Mouse (Mus musculus) forebrain, embryonic 11.5 days (tissue): ENCODE measurements around the gene Cd302. TPM values are rescaled to one million over a fixed set of nuclear protein-coding genes. Genes with fewer than 3 reads are reported as not detected.

Experiments
- ATAC-seq: fragments of 200-750 bp; cut with Nextera tagmentation; replicated peaks from 2 replicates; pipeline ENCODE4 v1.8.0; 2017; ENCODE audit warnings: moderate TSS enrichment; ENCODE audit not compliant: low FRiP score
- DNase-seq: peaks from one replicate; pipeline ENCODE4 v3.0.0-alpha.2; 2017; ENCODE audit warnings: low spot score
- H3K27ac ChIP-seq: fragments of 300-500 bp; sonication (generic); 2 replicates; pipeline ENCODE4 v1.5.1; 2014; ENCODE audit warnings: low read depth, low read length
- H3K27me3 ChIP-seq: fragments of 300-500 bp; sonication (generic); 2 replicates; pipeline ENCODE4 v1.6.1; 2014; ENCODE audit warnings: mild to moderate bottlenecking, low read length, mixed read lengths; ENCODE audit not compliant: control insufficient read depth, insufficient read depth
- H3K36me3 ChIP-seq: fragments of 300-500 bp; sonication (generic); 2 replicates; pipeline ENCODE4 v1.6.1; 2014; ENCODE audit warnings: mild to moderate bottlenecking, low read length, moderate library complexity, mixed read lengths; ENCODE audit not compliant: control insufficient read depth, insufficient read depth
- H3K4me1 ChIP-seq: fragments of 300-500 bp; sonication (generic); replicated peaks from 2 replicates; pipeline ENCODE4 v1.6.1; 2014; ENCODE audit warnings: low read length, mixed read lengths; ENCODE audit not compliant: control insufficient read depth, insufficient read depth
- H3K4me2 ChIP-seq: fragments of 300-500 bp; sonication (generic); 2 replicates; pipeline ENCODE4 v1.6.1; 2014; ENCODE audit warnings: low read depth, mild to moderate bottlenecking, low read length, moderate library complexity, mixed read lengths; ENCODE audit not compliant: severe bottlenecking
- H3K4me3 ChIP-seq: fragments of 300-500 bp; sonication (generic); 2 replicates; pipeline ENCODE4 v1.5.1; 2014; ENCODE audit warnings: low read depth, low read length
- H3K9ac ChIP-seq: fragments of 300-500 bp; sonication (generic); 2 replicates; pipeline ENCODE4 v1.6.1; 2014; ENCODE audit warnings: low read length
- H3K9me3 ChIP-seq: fragments of 300-500 bp; sonication (generic); 2 replicates; pipeline ENCODE4 v1.6.1; 2016; ENCODE audit warnings: low read length, mixed read lengths; ENCODE audit not compliant: control insufficient read depth
- WGBS: fragments of 180-500 bp; shearing (Covaris S2); extraction: QIAGEN DNeasy Blood & Tissue Kit; methylation state at CpG from one replicate; pipeline ENCODE4 v1.1.7; 2014; 5-methylcytosine and 5-hydroxymethylcytosine counted together
- polyA plus RNA-seq: library from polyadenylated mRNA; unstranded; fragments of >200 nt; fragmentation: Nextera tagmentation; extraction: Ambion mirVana; gene quantifications from 2 replicates; pipeline ENCODE4 v1.2.1, GENCODE M21; 2014

Cd302 gene
- 10.7 and 11.4 TPM in 2 replicates for polyA plus RNA-seq

GRCm38 (mm10) chr2:60284467-60284821 is at the start of gene Cd302:
Cd302 (minus strand) TSS chr2:60284488.
- Histone ChIP-seq H3K36me3 (no peaks in the 10 kb centered on the region), H3K27ac (no peak within 1 kb of the TSS), H3K4me2 (peak within 1 kb of the TSS; percentile 63), H3K9me3 (no peaks in the 10 kb centered on the region), H3K27me3 (peaks cover 12% of the 10 kb centered on the region; the same call in 1 of the 2 replicates), H3K4me1 (peaks cover 4% of the 10 kb centered on the region; the same call in 1 of the 2 replicates), H3K9ac (peak within 1 kb of the TSS; percentile 39), H3K4me3 (peak within 1 kb of the TSS; percentile 31)
- WGBS, result 73% methylated on average over 4 of the region's 4 CpGs
- ATAC-seq (no peak), DNase-seq (no peak)

DNA sequence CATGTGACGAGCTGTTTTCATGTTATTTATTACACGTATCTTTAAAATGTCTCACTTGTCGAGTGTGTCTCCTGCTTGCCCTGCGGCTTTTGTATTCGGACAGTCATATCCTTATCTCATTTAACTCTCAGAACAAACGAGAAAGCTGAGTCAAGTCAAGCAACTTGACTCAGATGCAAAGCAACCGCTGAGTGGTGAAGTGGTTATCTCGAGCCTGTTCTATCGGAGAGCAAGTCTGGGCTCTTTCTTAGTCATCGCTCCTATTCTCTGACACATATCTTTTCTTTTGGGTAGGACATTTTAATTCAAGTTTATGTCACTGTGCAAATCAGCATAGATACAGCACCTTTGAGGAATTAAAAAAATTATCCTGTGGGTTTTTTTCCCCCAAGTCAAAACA is 44.4 kb upstream of the Cd302 start:
- ATAC-seq (no peak), DNase-seq (no peak)
- no peak overlapping the region for H3K9ac ChIP-seq
- H3K36me3 ChIP-seq, result no peaks in the 10 kb centered on the region
- H3K4me2 ChIP-seq, result no peak overlapping the region
- H3K4me1 ChIP-seq, result no peaks in the 10 kb centered on the region
- H3K27me3 ChIP-seq, result no peaks in the 10 kb centered on the region
- H3K27ac ChIP-seq, result no peak overlapping the region
- 94% methylated on average over 10 of the region's 10 CpGs for WGBS
- H3K4me3 ChIP-seq, result no peak overlapping the region
- H3K9me3 ChIP-seq, result no peaks in the 10 kb centered on the region

GRCm38 (mm10) chr2:60327581-60327980 is 43.3 kb upstream of the Cd302 start:
- Histone ChIP-seq H3K27me3 (no peaks in the 10 kb centered on the region), H3K9ac (no peak overlapping the region), H3K4me2 (no peak overlapping the region), H3K27ac (no peak overlapping the region), H3K4me3 (no peak overlapping the region), H3K9me3 (no peaks in the 10 kb centered on the region), H3K36me3 (no peaks in the 10 kb centered on the region), H3K4me1 (no peaks in the 10 kb centered on the region)
- 94% methylated on average over 11 of the region's 11 CpGs for WGBS
- ATAC-seq, result no peak
- DNase-seq, result no peak

- 89% methylated on average over 7 of the region's 7 CpGs for WGBS
These were observed 42.7 kb upstream of the Cd302 start for GRCm38 (mm10) chr2:60326948-60327347.

GRCm38 (mm10) chr2:60323411-60323810 is 39.1 kb upstream of the Cd302 start:
- no peaks in the 10 kb centered on the region for H3K27me3 ChIP-seq
- no peaks in the 10 kb centered on the region for H3K9me3 ChIP-seq
- no peak overlapping the region for H3K27ac ChIP-seq
- WGBS, result 83% methylated on average over 5 of the region's 5 CpGs
- no peak overlapping the region for H3K9ac ChIP-seq
- H3K4me2 ChIP-seq, result no peak overlapping the region
- no peaks in the 10 kb centered on the region for H3K36me3 ChIP-seq
- no peak overlapping the region for H3K4me3 ChIP-seq
- DNase-seq (no peak), ATAC-seq (no peak)
- H3K4me1 ChIP-seq, result no peaks in the 10 kb centered on the region

More at GRCm38 (mm10) chr2:60326948-60327347, 42.7 kb upstream of the Cd302 start:
- H3K9me3 ChIP-seq, result no peaks in the 10 kb centered on the region
- no peaks in the 10 kb centered on the region for H3K4me1 ChIP-seq
- no peak overlapping the region for H3K9ac ChIP-seq
- no peaks in the 10 kb centered on the region for H3K27me3 ChIP-seq
- no peak overlapping the region for H3K4me3 ChIP-seq
- DNase-seq (no peak), ATAC-seq (no peak)
- H3K27ac ChIP-seq, result no peak overlapping the region
- no peak overlapping the region for H3K4me2 ChIP-seq
- no peaks in the 10 kb centered on the region for H3K36me3 ChIP-seq

DNA sequence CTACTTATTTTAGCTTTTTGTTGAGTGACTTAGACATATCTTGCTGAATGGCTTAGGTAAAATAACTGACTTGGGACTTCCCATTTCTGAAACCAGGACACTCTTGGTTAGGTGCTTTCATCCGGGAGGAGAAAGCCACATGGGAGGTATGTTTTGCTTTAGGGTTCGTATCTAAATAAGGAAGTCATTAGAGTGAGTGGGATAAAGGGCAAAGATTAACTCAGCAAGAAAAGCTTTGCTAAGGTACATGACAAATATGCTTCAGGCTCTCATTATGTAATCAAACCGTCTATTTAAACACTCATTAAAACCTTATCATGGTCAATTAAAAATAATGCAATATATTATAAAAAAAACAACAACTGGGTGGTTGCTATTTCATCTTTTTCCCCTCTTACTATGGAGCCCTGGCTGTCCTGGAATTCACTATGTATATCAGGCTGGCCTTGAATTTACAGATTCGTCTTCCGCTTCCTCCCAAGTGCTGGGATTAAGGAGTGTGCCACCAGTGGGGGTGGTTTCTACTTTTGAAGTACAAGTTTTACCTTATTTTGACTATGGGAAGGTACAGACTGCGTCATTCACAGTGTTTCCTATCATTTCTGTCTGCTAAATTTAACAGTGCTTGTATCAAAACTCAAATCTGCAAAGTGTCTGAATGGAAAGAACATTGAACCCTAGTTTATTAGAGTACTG is 37.9 kb upstream of the Cd302 start:
- Histone ChIP-seq H3K27me3 (no peaks in the 10 kb centered on the region), H3K9ac (no peak overlapping the region), H3K36me3 (no peaks in the 10 kb centered on the region), H3K4me1 (no peaks in the 10 kb centered on the region), H3K9me3 (no peaks in the 10 kb centered on the region), H3K27ac (no peak overlapping the region), H3K4me3 (no peak overlapping the region), H3K4me2 (no peak overlapping the region)
- no peak for DNase-seq
- no peak for ATAC-seq
- WGBS, result 73% methylated on average over 6 of the region's 6 CpGs

- Histone ChIP-seq H3K4me2 (no peak overlapping the region), H3K27ac (no peak overlapping the region), H3K9me3 (no peaks in the 10 kb centered on the region), H3K9ac (no peak overlapping the region), H3K27me3 (no peaks in the 10 kb centered on the region), H3K4me3 (no peak overlapping the region), H3K4me1 (no peaks in the 10 kb centered on the region), H3K36me3 (no peaks in the 10 kb centered on the region)
- 95% methylated on average over 4 of the region's 4 CpGs for WGBS
- ATAC-seq (no peak), DNase-seq (no peak)
These were observed 19.5 kb upstream of the Cd302 start for GRCm38 (mm10) chr2:60303796-60304195.

GRCm38 (mm10) chr2:60299323-60299722 is 15.0 kb upstream of the Cd302 start:
- no peak overlapping the region for H3K4me2 ChIP-seq
- DNase-seq (no peak), ATAC-seq (no peak)
- H3K4me1 ChIP-seq, result no peaks in the 10 kb centered on the region
- no peaks in the 10 kb centered on the region for H3K9me3 ChIP-seq
- WGBS, result 94% methylated on average over 2 of the region's 2 CpGs
- no peaks in the 10 kb centered on the region for H3K36me3 ChIP-seq
- H3K4me3 ChIP-seq, result no peak overlapping the region
- H3K27me3 ChIP-seq, result no peaks in the 10 kb centered on the region
- H3K9ac ChIP-seq, result no peak overlapping the region
- no peak overlapping the region for H3K27ac ChIP-seq

GRCm38 (mm10) chr2:60298266-60298665 is 14.0 kb upstream of the Cd302 start:
- no peaks in the 10 kb centered on the region for H3K36me3 ChIP-seq
- H3K9ac ChIP-seq, result no peak overlapping the region
- no peak overlapping the region for H3K4me2 ChIP-seq
- DNase-seq (no peak), ATAC-seq (no peak)
- no peak overlapping the region for H3K27ac ChIP-seq
- 76% methylated on average over 3 of the region's 3 CpGs for WGBS
- no peaks in the 10 kb centered on the region for H3K9me3 ChIP-seq
- H3K4me1 ChIP-seq, result no peaks in the 10 kb centered on the region
- H3K27me3 ChIP-seq, result no peaks in the 10 kb centered on the region
- no peak overlapping the region for H3K4me3 ChIP-seq
